Mouse (Mus musculus) ovary, adult 10 weeks (tissue): ENCODE data around the gene Sec61a1. TPM values are rescaled to one million over a fixed set of nuclear protein-coding genes. Genes with fewer than 3 reads are reported as not detected.

Experiments used
- polyA plus RNA-seq: library from polyadenylated mRNA; stranded (reverse); fragments of 350-450 nt; fragmentation: Illumina TruSeq; extraction: RNeasy Lipid Tissue Mini Kit (QIAGEN cat#74804); gene quantifications from one replicate; pipeline ENCODE4 v1.2.3, GENCODE M21; 2014

The Sec61a1 gene
- 316 TPM for polyA plus RNA-seq

GRCm38 (mm10) chr6:88518404-88519263 lies at the start of gene Sec61a1:
Gene Sec61a1, minus strand, starts transcription at chr6:88518905.

GRCm38 (mm10) chr6:88465181-88465920 lies 53.4 kb downstream of the Sec61a1 start, which contains the start of gene Ruvbl1:
Gene Ruvbl1, plus strand, starts transcription at chr6:88465409.

Other genes starting within 250 kb of the Sec61a1 start
- 3.0 TPM for gene Eefsec, start 72.4 kb downstream of the Sec61a1 start, polyA plus RNA-seq
- gene Ruvbl1, start 53.5 kb downstream of the Sec61a1 start, polyA plus RNA-seq, result 15.6 TPM
- not detected for gene Kbtbd12, start 119.0 kb upstream of the Sec61a1 start, polyA plus RNA-seq
- 4.4 TPM for gene Mgll, start 205.5 kb upstream of the Sec61a1 start, polyA plus RNA-seq